Mouse (Mus musculus) forebrain, postnatal 0 days (tissue): ENCODE measurements around the gene Zbtb32. TPM values are rescaled to one million over a fixed set of nuclear protein-coding genes. Genes with fewer than 3 reads are reported as not detected.

Experiments used
- ATAC-seq: fragments of 200-750 bp; cut with Nextera tagmentation; 2 replicates; pipeline ENCODE4 v1.8.0; 2017; ENCODE audit warnings: mild to moderate bottlenecking, moderate library complexity
- DNase-seq: peaks from one replicate; pipeline ENCODE4 v3.0.0-alpha.2; 2015
- H3K27ac ChIP-seq: fragments of 300-500 bp; sonication (generic); 2 replicates; pipeline ENCODE4 v1.5.1; 2014; ENCODE audit warnings: low read depth, mild to moderate bottlenecking, antibody characterized with exemption, low read length, moderate library complexity, mixed read lengths
- H3K27me3 ChIP-seq: fragments of 300-500 bp; sonication (generic); 2 replicates; pipeline ENCODE4 v1.6.1; 2014; ENCODE audit warnings: mild to moderate bottlenecking, low read length, mixed read lengths; ENCODE audit not compliant: insufficient read depth
- H3K36me3 ChIP-seq: fragments of 300-500 bp; sonication (generic); 2 replicates; pipeline ENCODE4 v1.6.1; 2014; ENCODE audit warnings: mild to moderate bottlenecking, moderate library complexity; ENCODE audit not compliant: insufficient read depth
- H3K4me1 ChIP-seq: fragments of 300-500 bp; sonication (generic); 2 replicates; pipeline ENCODE4 v1.6.1; 2014; ENCODE audit warnings: antibody characterized with exemption; ENCODE audit not compliant: insufficient read depth
- H3K4me2 ChIP-seq: fragments of 300-500 bp; sonication (generic); 2 replicates; pipeline ENCODE4 v1.6.1; 2014; ENCODE audit warnings: low read depth, mild to moderate bottlenecking, moderate library complexity
- H3K4me3 ChIP-seq: fragments of 300-500 bp; sonication (generic); 2 replicates; pipeline ENCODE4 v1.5.1; 2014; ENCODE audit warnings: low read depth, low read length, mixed read lengths
- H3K9ac ChIP-seq: fragments of 300-500 bp; sonication (generic); 2 replicates; pipeline ENCODE4 v1.6.1; 2014; ENCODE audit warnings: mild to moderate bottlenecking
- H3K9me3 ChIP-seq: fragments of 300-500 bp; sonication (generic); 2 replicates; pipeline ENCODE4 v1.6.1; 2016; ENCODE audit warnings: low read length
- CTCF ChIP-seq: sonication (generic); IDR thresholded peaks from 2 replicates; pipeline ENCODE4 v1.5.1; 2016; ENCODE audit warnings: antibody characterized with exemption, control low read depth, low read depth
- WGBS: fragments of 180-500 bp; shearing (Covaris S2); extraction: QIAGEN DNeasy Blood & Tissue Kit; methylation state at CpG from one replicate; pipeline ENCODE4 v1.1.7; 2014; 5-methylcytosine and 5-hydroxymethylcytosine counted together
- polyA plus RNA-seq: library from polyadenylated mRNA; unstranded; fragments of >200 nt; fragmentation: Nextera tagmentation; extraction: Ambion mirVana; gene quantifications from 2 replicates; pipeline ENCODE4 v1.2.1, GENCODE M21; 2015
- total RNA-seq: library from RNA; depleted of rRNA; stranded (reverse); fragments of >200 nt; gene quantifications from 2 replicates; pipeline ENCODE4 v1.2.3, GENCODE M21; 2014; rRNA removed

Zbtb32 gene
- total RNA-seq, result not detected in 2 replicates
- polyA plus RNA-seq, result 0.08 and 0.17 TPM in 2 replicates

DNA sequence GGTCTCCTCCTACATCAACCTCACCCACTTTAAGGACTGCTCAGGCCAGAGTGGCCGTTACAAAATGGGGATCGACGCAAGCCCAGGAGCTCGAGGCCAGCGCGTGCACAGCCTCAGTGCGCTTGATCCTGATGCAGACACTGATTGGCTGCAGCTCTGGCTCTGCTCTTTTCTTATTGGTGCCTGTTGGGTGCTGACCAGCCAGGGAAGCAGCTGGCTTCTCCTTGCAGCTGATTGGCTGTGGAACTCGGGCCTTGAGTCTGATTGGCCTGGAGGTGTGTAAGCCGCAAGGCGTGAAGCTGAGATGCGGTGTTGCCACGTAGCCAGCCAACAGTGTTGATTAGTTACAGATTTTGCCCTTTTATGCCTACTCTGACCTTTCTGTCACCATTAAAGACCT lies at the start of gene Zbtb32:
Gene Zbtb32, minus strand, starts transcription at position 124 of the 400 bp plus-strand sequence.
- no peaks in the 10 kb centered on the region for H3K27me3 ChIP-seq
- H3K4me1 ChIP-seq, result peaks cover 8% of the 10 kb centered on the region; the same call in 1 of the 2 replicates
- no peak within 1 kb of the TSS for H3K9ac ChIP-seq
- TF ChIP-seq CTCF, result no peak
- H3K27ac ChIP-seq, result no peak within 1 kb of the TSS
- no peaks in the 10 kb centered on the region for H3K36me3 ChIP-seq
- 0 out of 2 replicates have a peak within 1 kb of the TSS, but pooled peaks have one; percentile 11 for H3K4me3 ChIP-seq
- WGBS, result 95% methylated on average over 12 of the region's 12 CpGs
- peak within 1 kb of the TSS; percentile 38 for H3K4me2 ChIP-seq
- DNase-seq, result no peak
- no peak for ATAC-seq
- H3K9me3 ChIP-seq, result no peaks in the 10 kb centered on the region

GRCm38 (mm10) chr7:30639083-30639482 lies 40.4 kb upstream of the Zbtb32 start:
- Histone ChIP-seq H3K27me3 (peaks cover 27% of the 10 kb centered on the region), H3K4me1 (no peaks in the 10 kb centered on the region), H3K27ac (no peak overlapping the region), H3K36me3 (peaks cover 45% of the 10 kb centered on the region), H3K9ac (no peak overlapping the region), H3K4me3 (no peak overlapping the region), H3K4me2 (no peak overlapping the region), H3K9me3 (no peaks in the 10 kb centered on the region)
- 30% methylated on average over 4 of the region's 4 CpGs for WGBS
- DNase-seq, result no peak
- ATAC-seq, result no peak
- TF ChIP-seq CTCF, result no peak

GRCm38 (mm10) chr7:30636395-30636794 lies 37.7 kb upstream of the Zbtb32 start:
- no peak overlapping the region for H3K4me2 ChIP-seq
- no peak overlapping the region for H3K9ac ChIP-seq
- H3K4me1 ChIP-seq, result no peaks in the 10 kb centered on the region
- TF ChIP-seq CTCF, result no peak
- H3K9me3 ChIP-seq, result no peaks in the 10 kb centered on the region
- no peak for ATAC-seq
- peaks cover 18% of the 10 kb centered on the region for H3K36me3 ChIP-seq
- peaks cover 52% of the 10 kb centered on the region for H3K27me3 ChIP-seq
- DNase-seq, result no peak
- H3K4me3 ChIP-seq, result no peak overlapping the region
- no peak overlapping the region for H3K27ac ChIP-seq
- WGBS, result 34% methylated on average over 11 of the region's 11 CpGs

- Histone ChIP-seq H3K9me3 (no peaks in the 10 kb centered on the region), H3K36me3 (peaks cover 11% of the 10 kb centered on the region), H3K27ac (no peak within 1 kb of the TSS), H3K4me3 (no peak within 1 kb of the TSS), H3K4me2 (no peak within 1 kb of the TSS), H3K4me1 (no peaks in the 10 kb centered on the region), H3K9ac (no peak within 1 kb of the TSS), H3K27me3 (peaks cover 54% of the 10 kb centered on the region)
- TF ChIP-seq CTCF, result no peak
- whole genome bisulfite sequencing, result 8% methylated on average over 5 of the region's 5 CpGs
- no peak for ATAC-seq
- DNase-seq, result no peak
Observed at GRCm38 (mm10) chr7:30635752-30636151, 37.0 kb upstream of the Zbtb32 start, which contains the start of gene Etv2. Gene Etv2, minus strand, starts transcription at chr7:30635852.

DNA sequence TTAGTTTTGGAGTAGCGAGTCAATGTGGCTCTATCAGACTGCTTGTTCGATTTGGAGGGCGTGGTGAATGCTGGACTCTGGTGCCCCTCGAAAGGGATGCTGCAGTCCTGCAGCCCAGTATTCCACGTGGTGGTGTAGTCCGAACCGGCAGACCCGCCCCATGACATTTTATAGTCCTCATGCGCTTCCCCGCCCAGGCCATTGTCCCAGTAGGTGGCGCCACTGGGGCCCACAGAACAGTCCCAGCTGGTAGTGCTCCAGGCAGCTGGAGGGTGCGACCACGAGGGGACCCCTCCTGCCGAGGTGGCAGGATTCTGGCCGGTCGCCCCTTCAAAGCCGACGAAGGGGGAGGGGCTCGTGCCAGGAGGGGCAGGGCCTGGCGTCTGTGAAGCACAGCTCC lies 35.9 kb upstream of the Zbtb32 start:
- Histone ChIP-seq H3K27ac (no peak overlapping the region), H3K27me3 (peaks cover 54% of the 10 kb centered on the region), H3K9me3 (no peaks in the 10 kb centered on the region), H3K4me1 (no peaks in the 10 kb centered on the region), H3K36me3 (peaks cover under 1% of the 10 kb centered on the region; the same call in 1 of the 2 replicates), H3K9ac (no peak overlapping the region), H3K4me2 (no peak overlapping the region), H3K4me3 (peak overlapping the region; percentile 9; the same call in 1 of the 2 replicates)
- ATAC-seq, result peak; percentile 72
- peak; percentile 68 for TF ChIP-seq CTCF
- 1% methylated on average over 20 of the region's 20 CpGs for WGBS
- peak; percentile 40 for DNase-seq

DNA sequence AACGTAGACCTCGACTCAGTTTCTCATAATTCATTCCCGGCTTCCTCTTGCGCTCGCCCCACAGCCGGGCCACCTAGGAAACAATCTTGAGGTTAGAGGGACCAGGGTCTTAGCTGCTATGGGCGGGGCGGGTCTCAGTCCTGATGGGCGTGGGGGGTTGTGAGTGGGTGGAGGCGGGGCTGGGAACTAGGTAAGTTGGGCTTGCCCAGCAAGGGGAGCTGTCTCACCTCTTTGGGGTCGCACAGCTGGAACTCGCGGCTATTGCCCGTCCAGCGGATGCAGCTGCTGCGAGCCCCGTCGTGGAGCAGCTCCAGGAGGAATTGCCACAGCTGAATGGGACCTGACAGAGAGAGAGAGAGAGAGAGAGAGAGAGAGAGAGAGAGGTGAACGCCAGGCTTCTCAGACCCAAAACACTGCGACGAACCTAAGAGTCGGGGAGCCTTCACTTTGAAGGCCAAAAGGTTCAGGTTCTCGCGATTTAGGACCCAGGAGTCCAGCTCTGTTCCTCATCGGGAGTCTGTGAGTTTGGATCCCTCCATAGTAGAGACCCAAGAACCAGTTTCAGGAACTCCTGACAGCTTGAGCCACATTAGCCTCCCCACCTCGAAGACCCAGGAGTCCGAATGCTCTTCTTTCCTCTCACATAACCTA lies 35.2 kb upstream of the Zbtb32 start:
- H3K36me3 ChIP-seq, result no peaks in the 10 kb centered on the region
- no peak for TF ChIP-seq CTCF
- H3K9me3 ChIP-seq, result no peaks in the 10 kb centered on the region
- no peak for ATAC-seq
- no peak overlapping the region for H3K27ac ChIP-seq
- no peak for DNase-seq
- peaks cover 54% of the 10 kb centered on the region for H3K27me3 ChIP-seq
- no peak overlapping the region for H3K4me3 ChIP-seq
- no peak overlapping the region for H3K4me2 ChIP-seq
- 4% methylated on average over 27 of the region's 27 CpGs for WGBS
- no peak overlapping the region for H3K9ac ChIP-seq
- H3K4me1 ChIP-seq, result no peaks in the 10 kb centered on the region

- no peaks in the 10 kb centered on the region for H3K36me3 ChIP-seq
- no peaks in the 10 kb centered on the region for H3K9me3 ChIP-seq
- ATAC-seq (no peak), DNase-seq (no peak)
- no peak overlapping the region for H3K27ac ChIP-seq
- H3K4me1 ChIP-seq, result no peaks in the 10 kb centered on the region
- no peak for TF ChIP-seq CTCF
- H3K4me3 ChIP-seq, result no peak overlapping the region
- no peak overlapping the region for H3K4me2 ChIP-seq
- H3K27me3 ChIP-seq, result peaks cover 27% of the 10 kb centered on the region
- no peak overlapping the region for H3K9ac ChIP-seq
Observed at GRCm38 (mm10) chr7:30629013-30629412, 30.3 kb upstream of the Zbtb32 start.
